ENCODE assay signal across 10 mouse cellular contexts in genomic region chr3:142310446-142310845, GRCm38 (mm10).
A peak's percentile ranks its signal among the peaks of the same experiment; 100 is the strongest.
DNase-seq lines count a peak whose midpoint lies in the region; ATAC-seq and TF ChIP-seq lines count a peak whose summit lies in the region.
"Had no signal": no experiment of that assay in that cellular context is flagged by ENCODE, and none has a peak within 500 bp of the region (broad histone marks: within the 10 kb centered on the region; RNA-seq: fewer than 3 reads in every experiment).

No protein-coding gene starts in this region.

- no peak for DNase-seq in left cerebral cortex, adult 2 months (ENCODE audit: extremely low spot score in 1 of 2, low spot score in 2 of 2)
- DNase-seq in left cerebral cortex, adult 18-20 months (ENCODE audit: low spot score in 2 of 2) = no peak
- no peak for DNase-seq in thymus, adult 18-20 months
- no peak for DNase-seq in thymus, postnatal 25 days

- 4% methylated on average over 2 of the region's 2 CpGs for WGBS in forebrain, embryonic 15.5 days
- whole genome bisulfite sequencing in neural tube, embryonic 14.5 days = 15% methylated on average over 2 of the region's 2 CpGs

- no peaks in the 10 kb centered on the region for H3K9me3 ChIP-seq in forebrain, embryonic 15.5 days
- no peaks in the 10 kb centered on the region for H3K9me3 ChIP-seq in neural tube, embryonic 14.5 days (ENCODE audit: control insufficient read depth, low read length)
- H3K9me3 ChIP-seq: embryonic facial prominence, embryonic 13.5 days; limb, embryonic 12.5 days had no signal

- peaks cover 5% of the 10 kb centered on the region for H3K4me1 ChIP-seq in brown adipose tissue, adult 24 weeks (ENCODE audit: control insufficient read depth, insufficient read depth, insufficient read length, low read length)
- H3K4me1 ChIP-seq in forebrain, embryonic 15.5 days = peaks cover 21% of the 10 kb centered on the region
- 0 out of 2 replicates have a peak, but pooled peaks cover 2% of the 10 kb centered on the region for H3K4me1 ChIP-seq in neural tube, embryonic 14.5 days (ENCODE audit: control insufficient read depth, insufficient read depth, low read length)

- no peaks in the 10 kb centered on the region for H3K36me3 ChIP-seq in forebrain, embryonic 15.5 days
- H3K36me3 ChIP-seq in neural tube, embryonic 14.5 days (ENCODE audit: control insufficient read depth, insufficient read depth, low read length) = no peaks in the 10 kb centered on the region
- H3K36me3 ChIP-seq: embryonic facial prominence, embryonic 13.5 days; limb, embryonic 12.5 days had no signal

- H3K27ac ChIP-seq in left cerebral cortex, adult 2 months = peak overlapping the region; percentile 20; the same call in 1 of the 2 replicates
- H3K27ac ChIP-seq in brown adipose tissue, adult 24 weeks (replicated peaks; ENCODE audit: low read depth, low read length) = peak overlapping the region; percentile 42; the same call in 1 of the 2 replicates
- H3K27ac ChIP-seq in forebrain, embryonic 15.5 days (replicated peaks) = peak overlapping the region; percentile 19; the same call in 1 of the 2 replicates
- no peak overlapping the region for H3K27ac ChIP-seq in neural tube, embryonic 14.5 days (ENCODE audit: low read depth, low read length)
- H3K27ac ChIP-seq: embryonic facial prominence, embryonic 13.5 days; limb, embryonic 12.5 days; macrophage had no signal

- H3K27me3 ChIP-seq in forebrain, embryonic 15.5 days = no peaks in the 10 kb centered on the region
- no peaks in the 10 kb centered on the region for H3K27me3 ChIP-seq in neural tube, embryonic 14.5 days (ENCODE audit: control insufficient read depth, insufficient read depth, low read length)
- H3K27me3 ChIP-seq: embryonic facial prominence, embryonic 13.5 days; limb, embryonic 12.5 days had no signal

- H3K4me2 ChIP-seq in forebrain, embryonic 15.5 days (replicated peaks) = no peak overlapping the region; the same call in 1 of the 2 replicates
- H3K4me2 ChIP-seq in neural tube, embryonic 14.5 days (ENCODE audit: low read depth, low read length) = peak overlapping the region; percentile 3; the same call in 1 of the 2 replicates
- H3K4me2 ChIP-seq: embryonic facial prominence, embryonic 13.5 days; limb, embryonic 12.5 days had no signal

- H3K9ac ChIP-seq in forebrain, embryonic 15.5 days (replicated peaks) = no peak overlapping the region
- H3K9ac ChIP-seq in neural tube, embryonic 14.5 days (replicated peaks; ENCODE audit: low read depth, low read length) = no peak overlapping the region
- H3K9ac ChIP-seq: embryonic facial prominence, embryonic 13.5 days; limb, embryonic 12.5 days had no signal

- intact Hi-C loops in left cerebral cortex, adult 2 months (cut with DNase I) = loop anchor here (5.0 kb wide), 1 partner anchor 82 kb away; no protein-coding TSS in a partner anchor

- no peak for TF ChIP-seq CTCF in left cerebral cortex, adult 2 months (IDR thresholded peaks at IDR 0.05)

- peak; percentile 87 for ATAC-seq in forebrain, embryonic 15.5 days (replicated peaks)
- peak; percentile 86 for ATAC-seq in neural tube, embryonic 14.5 days (ENCODE audit: low read depth)

- H3K4me3 ChIP-seq in left cerebral cortex, adult 2 months = no peak overlapping the region
- H3K4me3 ChIP-seq in brown adipose tissue, adult 24 weeks (ENCODE audit: insufficient read depth, low read depth, low read length) = no peak overlapping the region
- H3K4me3 ChIP-seq in forebrain, embryonic 15.5 days = no peak overlapping the region
- no peak overlapping the region for H3K4me3 ChIP-seq in neural tube, embryonic 14.5 days (ENCODE audit: low read depth, low read length)
- H3K4me3 ChIP-seq: embryonic facial prominence, embryonic 13.5 days; limb, embryonic 12.5 days had no signal
